Mouse (Mus musculus): ENCODE results near the gene Trpc5. TPM values are rescaled to one million over a fixed set of nuclear protein-coding genes. Genes with fewer than 3 reads are reported as not detected.

The Trpc5 gene
- polyA plus RNA-seq (2016; fragmentation: Nextera tagmentation; extraction: Ambion mirVana), result 0.06 TPM in 1 of 2 replicates, not detected in the other

GRCm38 (mm10) chrX:144688142-144688206 lies at the start of gene Trpc5:
TSS of gene Trpc5 (minus strand) at chrX:144688180.
- H3K27ac ChIP-seq, result no peak within 1 kb of the TSS
- H3K9me3 ChIP-seq, result no peaks in the 10 kb centered on the region
- 14% methylated on average over 1 of the region's 1 CpGs for WGBS
- H3K27me3 ChIP-seq (ENCODE audit: poor library complexity, severe bottlenecking), result peaks cover 80% of the 10 kb centered on the region
- H3K36me3 ChIP-seq (replicated peaks), result no peaks in the 10 kb centered on the region
- 0 out of 2 replicates have a peak, but pooled peaks cover 4% of the 10 kb centered on the region for H3K4me1 ChIP-seq
- no peak for DNase-seq (ENCODE audit: extremely low spot score, low spot score)
- peak within 1 kb of the TSS; percentile 56 for H3K4me3 ChIP-seq

GRCm38 (mm10) chrX:144716330-144716729 lies 28.4 kb upstream of the Trpc5 start:
- Histone ChIP-seq H3K4me3 (no peak overlapping the region), H3K36me3 (replicated peaks) (no peaks in the 10 kb centered on the region), H3K9me3 (no peaks in the 10 kb centered on the region), H3K27ac (no peak overlapping the region), H3K27me3 (ENCODE audit: poor library complexity, severe bottlenecking) (peaks cover 5% of the 10 kb centered on the region; the same call in 1 of the 2 replicates), H3K4me1 (no peaks in the 10 kb centered on the region)
- DNase-seq (ENCODE audit: extremely low spot score, low spot score), result no peak
- WGBS, result 90% methylated on average over 1 of the region's 1 CpGs

GRCm38 (mm10) chrX:144689859-144690181 lies 1.8 kb upstream of the Trpc5 start:
- 17% methylated on average over 7 of the region's 7 CpGs for WGBS
- Histone ChIP-seq H3K4me1 (0 out of 2 replicates have a peak, but pooled peaks cover 4% of the 10 kb centered on the region), H3K9me3 (no peaks in the 10 kb centered on the region), H3K27ac (no peak overlapping the region), H3K36me3 (replicated peaks) (no peaks in the 10 kb centered on the region), H3K27me3 (ENCODE audit: poor library complexity, severe bottlenecking) (peaks cover 68% of the 10 kb centered on the region), H3K4me3 (peak overlapping the region; percentile 56)
- peak; percentile 14 for DNase-seq (ENCODE audit: extremely low spot score, low spot score)

- peaks cover 74% of the 10 kb centered on the region for H3K27me3 ChIP-seq (ENCODE audit: poor library complexity, severe bottlenecking)
- WGBS, result 16% methylated on average over 21 of the region's 21 CpGs
These were observed 1.3 kb upstream of the Trpc5 start for GRCm38 (mm10) chrX:144689119-144689858.

GRCm38 (mm10) chrX:144688207-144689118 lies 483 bp upstream of the Trpc5 start, which contains the start of gene Rtl4:
TSS of gene Rtl4 (plus strand) at chrX:144688907.
- Histone ChIP-seq H3K9me3 (no peaks in the 10 kb centered on the region), H3K4me3 (peak within 1 kb of the TSS; percentile 56), H3K27ac (no peak within 1 kb of the TSS), H3K27me3 (ENCODE audit: poor library complexity, severe bottlenecking) (peaks cover 80% of the 10 kb centered on the region), H3K4me1 (0 out of 2 replicates have a peak, but pooled peaks cover 4% of the 10 kb centered on the region), H3K36me3 (replicated peaks) (no peaks in the 10 kb centered on the region)
- peak; percentile 14 for DNase-seq (ENCODE audit: extremely low spot score, low spot score)
- WGBS, result 26% methylated on average over 19 of the region's 31 CpGs

More at GRCm38 (mm10) chrX:144689119-144689858, 1.3 kb upstream of the Trpc5 start:
- H3K4me3 ChIP-seq, result peak overlapping the region; percentile 56
- H3K36me3 ChIP-seq (replicated peaks), result no peaks in the 10 kb centered on the region
- H3K27ac ChIP-seq, result no peak overlapping the region
- DNase-seq (ENCODE audit: extremely low spot score, low spot score), result peak; percentile 16
- 0 out of 2 replicates have a peak, but pooled peaks cover 4% of the 10 kb centered on the region for H3K4me1 ChIP-seq
- no peaks in the 10 kb centered on the region for H3K9me3 ChIP-seq

- H3K27ac ChIP-seq, result no peak overlapping the region
- H3K4me3 ChIP-seq, result peak overlapping the region; percentile 56
- peak; percentile 14 for DNase-seq (ENCODE audit: extremely low spot score, low spot score)
- 0 out of 2 replicates have a peak, but pooled peaks cover 4% of the 10 kb centered on the region for H3K4me1 ChIP-seq
- H3K9me3 ChIP-seq, result no peaks in the 10 kb centered on the region
- H3K36me3 ChIP-seq (replicated peaks), result no peaks in the 10 kb centered on the region
- WGBS, result 23% methylated on average over 20 of the region's 20 CpGs
- H3K27me3 ChIP-seq (ENCODE audit: poor library complexity, severe bottlenecking), result peaks cover 80% of the 10 kb centered on the region
These were observed 238 bp downstream of the Trpc5 start for GRCm38 (mm10) chrX:144687742-144688141.

- H3K27ac ChIP-seq, result no peak overlapping the region
- no peak for DNase-seq (ENCODE audit: extremely low spot score, low spot score)
- no peaks in the 10 kb centered on the region for H3K4me1 ChIP-seq
- no peaks in the 10 kb centered on the region for H3K9me3 ChIP-seq
- H3K4me3 ChIP-seq, result no peak overlapping the region
- WGBS, result 79% methylated on average over 2 of the region's 2 CpGs
- H3K36me3 ChIP-seq (replicated peaks), result no peaks in the 10 kb centered on the region
- peaks cover 24% of the 10 kb centered on the region for H3K27me3 ChIP-seq (ENCODE audit: poor library complexity, severe bottlenecking)
These were observed 35.8 kb downstream of the Trpc5 start for GRCm38 (mm10) chrX:144652196-144652595.

- H3K4me1 ChIP-seq, result no peaks in the 10 kb centered on the region
- no peaks in the 10 kb centered on the region for H3K9me3 ChIP-seq
- no peak for DNase-seq (ENCODE audit: extremely low spot score, low spot score)
- WGBS, result 38% methylated on average over 1 of the region's 1 CpGs
- no peak overlapping the region for H3K4me3 ChIP-seq
- H3K27me3 ChIP-seq (ENCODE audit: poor library complexity, severe bottlenecking), result peaks cover 15% of the 10 kb centered on the region; the same call in 1 of the 2 replicates
- H3K27ac ChIP-seq, result no peak overlapping the region
- no peaks in the 10 kb centered on the region for H3K36me3 ChIP-seq (replicated peaks)
These were observed 42.6 kb downstream of the Trpc5 start for GRCm38 (mm10) chrX:144645394-144645793.

- Histone ChIP-seq H3K9me3 (no peaks in the 10 kb centered on the region), H3K27ac (no peak overlapping the region), H3K4me3 (no peak overlapping the region), H3K4me1 (no peaks in the 10 kb centered on the region), H3K36me3 (replicated peaks) (no peaks in the 10 kb centered on the region), H3K27me3 (ENCODE audit: poor library complexity, severe bottlenecking) (0 out of 2 replicates have a peak, but pooled peaks cover 9% of the 10 kb centered on the region)
- WGBS, result 70% methylated on average over 3 of the region's 3 CpGs
- DNase-seq (ENCODE audit: extremely low spot score, low spot score), result no peak
These were observed 43.2 kb downstream of the Trpc5 start for GRCm38 (mm10) chrX:144644756-144645155.

GRCm38 (mm10) chrX:144612753-144613152 lies 75.2 kb downstream of the Trpc5 start:
- Histone ChIP-seq H3K27ac (no peak overlapping the region), H3K27me3 (ENCODE audit: poor library complexity, severe bottlenecking) (0 out of 2 replicates have a peak, but pooled peaks cover 23% of the 10 kb centered on the region), H3K4me3 (no peak overlapping the region), H3K9me3 (no peaks in the 10 kb centered on the region), H3K4me1 (no peaks in the 10 kb centered on the region), H3K36me3 (replicated peaks) (no peaks in the 10 kb centered on the region)
- DNase-seq (ENCODE audit: extremely low spot score, low spot score), result no peak
- 76% methylated on average over 4 of the region's 4 CpGs for WGBS

- no peaks in the 10 kb centered on the region for H3K4me1 ChIP-seq
- no peak for DNase-seq (ENCODE audit: extremely low spot score, low spot score)
These were observed 151.5 kb downstream of the Trpc5 start for GRCm38 (mm10) chrX:144536431-144536830.

GRCm38 (mm10) chrX:144526042-144526441 lies 161.9 kb downstream of the Trpc5 start:
- 82% methylated on average over 7 of the region's 7 CpGs for WGBS
- DNase-seq (ENCODE audit: extremely low spot score, low spot score), result no peak

More at GRCm38 (mm10) chrX:144536431-144536830, 151.5 kb downstream of the Trpc5 start:
- Histone ChIP-seq H3K27ac (no peak overlapping the region), H3K36me3 (replicated peaks) (no peaks in the 10 kb centered on the region), H3K4me3 (no peak overlapping the region), H3K9me3 (no peaks in the 10 kb centered on the region), H3K27me3 (ENCODE audit: poor library complexity, severe bottlenecking) (peaks cover 9% of the 10 kb centered on the region)
- 73% methylated on average over 1 of the region's 1 CpGs for WGBS

GRCm38 (mm10) chrX:144523239-144523638 lies 164.7 kb downstream of the Trpc5 start:
- Histone ChIP-seq H3K27ac (no peak overlapping the region), H3K4me1 (no peaks in the 10 kb centered on the region), H3K27me3 (ENCODE audit: poor library complexity, severe bottlenecking) (peaks cover 46% of the 10 kb centered on the region), H3K4me3 (no peak overlapping the region), H3K36me3 (replicated peaks) (no peaks in the 10 kb centered on the region), H3K9me3 (no peaks in the 10 kb centered on the region)
- 79% methylated on average over 5 of the region's 5 CpGs for WGBS
- DNase-seq (ENCODE audit: extremely low spot score, low spot score), result no peak

More at GRCm38 (mm10) chrX:144526042-144526441, 161.9 kb downstream of the Trpc5 start:
- no peaks in the 10 kb centered on the region for H3K36me3 ChIP-seq (replicated peaks)
- H3K4me1 ChIP-seq, result no peaks in the 10 kb centered on the region
- H3K9me3 ChIP-seq, result no peaks in the 10 kb centered on the region
- peaks cover 42% of the 10 kb centered on the region for H3K27me3 ChIP-seq (ENCODE audit: poor library complexity, severe bottlenecking)
- H3K27ac ChIP-seq, result no peak overlapping the region
- no peak overlapping the region for H3K4me3 ChIP-seq
